Mouse (Mus musculus): ENCODE results near the gene Tiprl. TPM values are rescaled to one million over a fixed set of nuclear protein-coding genes. Genes with fewer than 3 reads are reported as not detected.

Gene Tiprl
- total and polyA plus RNA-seq, 3 experiments, result 36.1 to 82.2 (median 45.7) TPM

- Histone ChIP-seq H3K27me3 (replicated peaks) (no peaks in the 10 kb centered on the region), H3K36me3 (replicated peaks in 1 of 2; ENCODE audit: control insufficient read depth in 1 of 2, insufficient read depth in 1 of 2, low read length in 1 of 2) (no peaks in the 10 kb centered on the region), H3K4me1 (ENCODE audit: control insufficient read depth in 1 of 2, insufficient read depth in 2 of 2) (peaks cover 12 to 60% of the 10 kb centered on the region in 2 experiments), H3K9me3 (replicated peaks; ENCODE audit: low read length) (no peaks in the 10 kb centered on the region), H3K79me2 (replicated peaks; ENCODE audit: control insufficient read depth, extremely low read depth, insufficient read depth, poor library complexity, severe bottlenecking) (no peaks in the 10 kb centered on the region), H3K9ac (ENCODE audit: insufficient read depth, low read depth) (no peak overlapping the region), H3K4me3 (replicated peaks in 1 of 3; ENCODE audit: low read depth in 2 of 3, low read length in 2 of 3, poor library complexity in 1 of 3) (no peak overlapping the region), H3K4me2 (ENCODE audit: insufficient read depth, low read depth, poor library complexity, severe bottlenecking) (no peak overlapping the region), H3K27ac (ENCODE audit: insufficient read depth, low read depth) (no peak overlapping the region)
- dilution Hi-C loops (cut with MboI; ENCODE audit: extremely low pct_ligation_motif_present, extremely low pct_unique_long_range_greater_than_20kb, low sequenced_read_pairs), result no loop called here
- TF ChIP-seq TCF12 (IDR thresholded peaks at IDR 0.05; ENCODE audit: low read depth, low read length), result no peak
- TF ChIP-seq ZC3H11A (IDR thresholded peaks at IDR 0.05; ENCODE audit: low read depth, low read length), result no peak
- no peak for TF ChIP-seq MEF2A (IDR thresholded peaks at IDR 0.05; ENCODE audit: borderline replicate concordance, low read depth, low read length)
- TF ChIP-seq JUND (conservative IDR thresholded peaks at IDR 0.05; ENCODE audit: low read depth, low read length), result no peak
- no peak for TF ChIP-seq ETS1 (conservative IDR thresholded peaks at IDR 0.05; ENCODE audit: low read depth, low read length)
- no peak for TF ChIP-seq MXI1 (IDR thresholded peaks at IDR 0.05; ENCODE audit: low read depth, low read length)
- no peak for TF ChIP-seq MAFK (IDR thresholded peaks at IDR 0.05; ENCODE audit: insufficient replicate concordance, low read length)
- no peak for TF ChIP-seq POLR2A (IDR thresholded peaks at IDR 0.05; ENCODE audit: low read depth, low read length)
- no peak for TF ChIP-seq MYC (IDR thresholded peaks at IDR 0.05; ENCODE audit: low read depth, low read length)
- no peak for TF ChIP-seq POLR2AphosphoS2 (IDR thresholded peaks at IDR 0.05; ENCODE audit: low read depth, low read length)
- TF ChIP-seq E2F4 (IDR thresholded peaks at IDR 0.05; ENCODE audit: insufficient replicate concordance, low read depth, low read length), result no peak
- TF ChIP-seq BHLHE40 (IDR thresholded peaks at IDR 0.05; ENCODE audit: low read depth, low read length), result no peak
- TF ChIP-seq CHD1 (IDR thresholded peaks at IDR 0.05; ENCODE audit: low read depth, low read length), result no peak
- TF ChIP-seq ELF1 (IDR thresholded peaks at IDR 0.05; ENCODE audit: low read depth, low read length), result no peak
- TF ChIP-seq USF2 (conservative IDR thresholded peaks at IDR 0.05; ENCODE audit: low read depth, low read length), result no peak
- TF ChIP-seq NELFE (IDR thresholded peaks at IDR 0.05; ENCODE audit: low read depth, low read length), result no peak
- no peak for TF ChIP-seq CHD2 (IDR thresholded peaks at IDR 0.05; ENCODE audit: low read length)
- no peak for DNase-seq (ENCODE audit: extremely low read depth)
- in situ Hi-C loops (cut with MboI; ENCODE audit: low pct_ligation_motif_present, low pct_unique_long_range_greater_than_20kb, low sequenced_read_pairs), result no loop called here
Measured at GRCm38 (mm10) chr1:165248842-165249241, 12.0 kb upstream of the Tiprl start.

GRCm38 (mm10) chr1:165247788-165248187, 11.0 kb upstream of the Tiprl start:
- dilution Hi-C loops (cut with MboI; ENCODE audit: extremely low pct_ligation_motif_present, extremely low pct_unique_long_range_greater_than_20kb, low sequenced_read_pairs), result no loop called here
- Histone ChIP-seq H3K9me3 (replicated peaks; ENCODE audit: low read length) (no peaks in the 10 kb centered on the region), H3K27ac (ENCODE audit: insufficient read depth, low read depth) (no peak overlapping the region), H3K4me2 (ENCODE audit: insufficient read depth, low read depth, poor library complexity, severe bottlenecking) (no peak overlapping the region), H3K4me1 (ENCODE audit: control insufficient read depth in 1 of 2, insufficient read depth in 2 of 2) (peaks cover 12 to 60% of the 10 kb centered on the region in 2 experiments), H3K36me3 (replicated peaks in 1 of 2; ENCODE audit: control insufficient read depth in 1 of 2, insufficient read depth in 1 of 2, low read length in 1 of 2) (no peaks in the 10 kb centered on the region), H3K79me2 (replicated peaks; ENCODE audit: control insufficient read depth, extremely low read depth, insufficient read depth, poor library complexity, severe bottlenecking) (no peaks in the 10 kb centered on the region), H3K9ac (ENCODE audit: insufficient read depth, low read depth) (no peak overlapping the region), H3K4me3 (replicated peaks in 1 of 3; ENCODE audit: low read depth in 2 of 3, low read length in 2 of 3, poor library complexity in 1 of 3) (no peak overlapping the region), H3K27me3 (replicated peaks) (no peaks in the 10 kb centered on the region)
- no peak for DNase-seq (ENCODE audit: extremely low read depth)
- no peak for TF ChIP-seq HCFC1 (IDR thresholded peaks at IDR 0.05; ENCODE audit: low read depth, low read length)
- TF ChIP-seq SMC3 (IDR thresholded peaks at IDR 0.05; ENCODE audit: low read depth, low read length), result no peak
- no peak for TF ChIP-seq ZMIZ1 (IDR thresholded peaks at IDR 0.05; ENCODE audit: low read depth, low read length)
- TF ChIP-seq TCF12 (IDR thresholded peaks at IDR 0.05; ENCODE audit: low read depth, low read length), result no peak
- no peak for TF ChIP-seq MEF2A (IDR thresholded peaks at IDR 0.05; ENCODE audit: borderline replicate concordance, low read depth, low read length)
- TF ChIP-seq JUN (IDR thresholded peaks at IDR 0.05; ENCODE audit: insufficient read depth, low read depth, low read length), result no peak
- in situ Hi-C loops (cut with MboI; ENCODE audit: low pct_ligation_motif_present, low pct_unique_long_range_greater_than_20kb, low sequenced_read_pairs), result no loop called here

Measured in CH12.LX (cell line).